Mouse (Mus musculus) intestine, embryonic 14.5 days (tissue): ENCODE measurements around the gene Gpr62. TPM values are rescaled to one million over a fixed set of nuclear protein-coding genes. Genes with fewer than 3 reads are reported as not detected.

Experiments used
- ATAC-seq: fragments of 200-750 bp; cut with Nextera tagmentation; replicated peaks from 2 replicates; pipeline ENCODE4 v1.8.0; 2017; ENCODE audit warnings: low read depth, moderate number of reproducible peaks, moderate TSS enrichment, moderate library complexity; ENCODE audit not compliant: low FRiP score, low TSS enrichment
- DNase-seq: peaks from one replicate; pipeline ENCODE4 v3.0.0-alpha.2; 2018; ENCODE audit warnings: low spot score
- H3K27ac ChIP-seq: fragments of 300-500 bp; sonication (generic); 2 replicates; pipeline ENCODE4 v1.5.1; 2014; ENCODE audit warnings: low read depth, mild to moderate bottlenecking, control low read depth
- H3K27me3 ChIP-seq: fragments of 300-500 bp; sonication (generic); replicated peaks from 2 replicates; pipeline ENCODE4 v1.6.1; 2014; ENCODE audit warnings: low read length, control low read depth; ENCODE audit not compliant: control insufficient read depth, insufficient read depth
- H3K36me3 ChIP-seq: fragments of 300-500 bp; sonication (generic); 2 replicates; pipeline ENCODE4 v1.6.1; 2014; ENCODE audit warnings: low read length, control low read depth; ENCODE audit not compliant: control insufficient read depth, insufficient read depth
- H3K4me1 ChIP-seq: fragments of 300-500 bp; sonication (generic); replicated peaks from 2 replicates; pipeline ENCODE4 v1.6.1; 2014; ENCODE audit warnings: low read length, control low read depth, mixed read lengths; ENCODE audit not compliant: control insufficient read depth, insufficient read depth
- H3K4me2 ChIP-seq: fragments of 300-500 bp; sonication (generic); 2 replicates; pipeline ENCODE4 v1.6.1; 2014; ENCODE audit warnings: low read length
- H3K4me3 ChIP-seq: fragments of 300-500 bp; sonication (generic); 2 replicates; pipeline ENCODE4 v1.5.1; 2014; ENCODE audit warnings: low read depth, low read length, control low read depth, mixed read lengths
- H3K9ac ChIP-seq: fragments of 300-500 bp; sonication (generic); 2 replicates; pipeline ENCODE4 v1.6.1; 2014; ENCODE audit warnings: mild to moderate bottlenecking, low read length
- H3K9me3 ChIP-seq: fragments of 300-500 bp; sonication (generic); 2 replicates; pipeline ENCODE4 v1.6.1; 2016; ENCODE audit warnings: low read length, control low read depth; ENCODE audit not compliant: control insufficient read depth
- WGBS: fragments of 180-500 bp; shearing (Covaris S2); extraction: QIAGEN DNeasy Blood & Tissue Kit; methylation state at CpG from one replicate; pipeline ENCODE4 v1.1.7; 2014; 5-methylcytosine and 5-hydroxymethylcytosine counted together
- polyA plus RNA-seq: library from polyadenylated mRNA; unstranded; fragments of >200 nt; fragmentation: Nextera tagmentation; extraction: Ambion mirVana; gene quantifications from 2 replicates; pipeline ENCODE4 v1.2.1, GENCODE M21; 2014

Gene Gpr62
- polyA plus RNA-seq, 1 experiment from 2014 or later, result 0.41 TPM

- Histone ChIP-seq H3K4me1 (peaks cover 3% of the 10 kb centered on the region; the same call in 1 of the 2 replicates), H3K9ac (no peak overlapping the region)
- WGBS, result 80% methylated on average over 21 of the region's 21 CpGs
Observed at GRCm38 (mm10) chr9:106463122-106464063, 2.3 kb downstream of the Gpr62 start.

GRCm38 (mm10) chr9:106462430-106462800 lies 3.3 kb downstream of the Gpr62 start:
- no peak overlapping the region for H3K4me2 ChIP-seq
- no peak for ATAC-seq

More at GRCm38 (mm10) chr9:106463122-106464063, 2.3 kb downstream of the Gpr62 start:
- no peak overlapping the region for H3K27ac ChIP-seq
- DNase-seq (no peak), ATAC-seq (no peak)
- H3K4me2 ChIP-seq, result no peak overlapping the region
- H3K27me3 ChIP-seq, result no peaks in the 10 kb centered on the region
- H3K9me3 ChIP-seq, result no peaks in the 10 kb centered on the region
- H3K36me3 ChIP-seq, result peaks cover 38% of the 10 kb centered on the region
- H3K4me3 ChIP-seq, result no peak overlapping the region

GRCm38 (mm10) chr9:106461641-106462429 lies 3.9 kb downstream of the Gpr62 start:
- DNase-seq, result no peak
- Histone ChIP-seq H3K27ac (no peak overlapping the region), H3K27me3 (no peaks in the 10 kb centered on the region), H3K4me2 (no peak overlapping the region), H3K9me3 (no peaks in the 10 kb centered on the region), H3K9ac (no peak overlapping the region), H3K4me3 (no peak overlapping the region), H3K36me3 (peaks cover 43% of the 10 kb centered on the region), H3K4me1 (peaks cover 12% of the 10 kb centered on the region)
- WGBS, result 85% methylated on average over 16 of the region's 16 CpGs
- no peak for ATAC-seq

More at GRCm38 (mm10) chr9:106462430-106462800, 3.3 kb downstream of the Gpr62 start:
- no peak overlapping the region for H3K9ac ChIP-seq
- H3K27me3 ChIP-seq, result no peaks in the 10 kb centered on the region
- no peak overlapping the region for H3K4me3 ChIP-seq
- 97% methylated on average over 12 of the region's 12 CpGs for WGBS
- H3K4me1 ChIP-seq, result peaks cover 7% of the 10 kb centered on the region; the same call in 1 of the 2 replicates
- peaks cover 41% of the 10 kb centered on the region for H3K36me3 ChIP-seq
- no peak for DNase-seq
- no peak overlapping the region for H3K27ac ChIP-seq
- no peaks in the 10 kb centered on the region for H3K9me3 ChIP-seq

GRCm38 (mm10) chr9:106461026-106461415 lies 4.7 kb downstream of the Gpr62 start:
- ATAC-seq (no peak), DNase-seq (no peak)
- no peak overlapping the region for H3K27ac ChIP-seq
- no peak overlapping the region for H3K4me3 ChIP-seq
- H3K4me2 ChIP-seq, result no peak overlapping the region
- H3K4me1 ChIP-seq, result peaks cover 20% of the 10 kb centered on the region
- peaks cover 47% of the 10 kb centered on the region for H3K36me3 ChIP-seq
- H3K9me3 ChIP-seq, result no peaks in the 10 kb centered on the region
- H3K27me3 ChIP-seq, result no peaks in the 10 kb centered on the region
- H3K9ac ChIP-seq, result no peak overlapping the region
- 92% methylated on average over 9 of the region's 9 CpGs for WGBS

GRCm38 (mm10) chr9:106460401-106461025 lies 5.2 kb downstream of the Gpr62 start:
- Histone ChIP-seq H3K27ac (no peak overlapping the region), H3K27me3 (no peaks in the 10 kb centered on the region)

GRCm38 (mm10) chr9:106459946-106460345 lies 5.8 kb downstream of the Gpr62 start:
- Histone ChIP-seq H3K9ac (no peak overlapping the region), H3K4me3 (no peak overlapping the region), H3K36me3 (peaks cover 47% of the 10 kb centered on the region), H3K27ac (no peak overlapping the region), H3K27me3 (no peaks in the 10 kb centered on the region), H3K9me3 (no peaks in the 10 kb centered on the region), H3K4me1 (peaks cover 26% of the 10 kb centered on the region), H3K4me2 (no peak overlapping the region)
- no peak for ATAC-seq
- 81% methylated on average over 15 of the region's 15 CpGs for WGBS
- DNase-seq, result no peak

More at GRCm38 (mm10) chr9:106460401-106461025, 5.2 kb downstream of the Gpr62 start:
- 76% methylated on average over 18 of the region's 18 CpGs for WGBS
- no peak overlapping the region for H3K9ac ChIP-seq
- no peaks in the 10 kb centered on the region for H3K9me3 ChIP-seq
- H3K36me3 ChIP-seq, result peaks cover 47% of the 10 kb centered on the region
- DNase-seq (no peak), ATAC-seq (no peak)
- H3K4me1 ChIP-seq, result peaks cover 22% of the 10 kb centered on the region
- H3K4me3 ChIP-seq, result no peak overlapping the region
- no peak overlapping the region for H3K4me2 ChIP-seq

- no peak overlapping the region for H3K4me3 ChIP-seq
- peaks cover 36% of the 10 kb centered on the region for H3K36me3 ChIP-seq
- no peak overlapping the region for H3K27ac ChIP-seq
- DNase-seq (no peak), ATAC-seq (no peak)
- H3K27me3 ChIP-seq, result no peaks in the 10 kb centered on the region
- H3K4me2 ChIP-seq, result no peak overlapping the region
- peaks cover 35% of the 10 kb centered on the region for H3K4me1 ChIP-seq
- no peaks in the 10 kb centered on the region for H3K9me3 ChIP-seq
- 77% methylated on average over 5 of the region's 5 CpGs for WGBS
- H3K9ac ChIP-seq, result no peak overlapping the region
Observed at GRCm38 (mm10) chr9:106457920-106458319, 7.8 kb downstream of the Gpr62 start.

- no peak for DNase-seq
Observed at GRCm38 (mm10) chr9:106457163-106457559, 8.6 kb downstream of the Gpr62 start.

More at GRCm38 (mm10) chr9:106457163-106457559, 8.6 kb downstream of the Gpr62 start:
- Histone ChIP-seq H3K27ac (peak overlapping the region; percentile 27; the same call in 1 of the 2 replicates), H3K27me3 (no peaks in the 10 kb centered on the region), H3K4me1 (peaks cover 41% of the 10 kb centered on the region), H3K9ac (0 out of 2 replicates have a peak overlapping the region, but pooled peaks have one; percentile 10), H3K9me3 (no peaks in the 10 kb centered on the region), H3K4me3 (no peak overlapping the region), H3K36me3 (peaks cover 30% of the 10 kb centered on the region), H3K4me2 (peak overlapping the region; percentile 81)
- no peak for ATAC-seq
- WGBS, result 46% methylated on average over 9 of the region's 9 CpGs
